In genomic region chr9:49884516-49885343, GRCm38 (mm10) we compare ENCODE assay signal across 14 mouse cellular contexts.
DNase-seq lines count a peak whose midpoint lies in the region; ATAC-seq lines count a peak whose summit lies in the region.
"Had no signal": no experiment of that assay in that cellular context is flagged by ENCODE, and none has a peak within 500 bp of the region (broad histone marks: within the 10 kb centered on the region; RNA-seq: fewer than 3 reads in every experiment).

No protein-coding gene starts in this region.

- peak; percentile 55; the same call in 1 of the 2 replicates for ATAC-seq in forebrain, embryonic 15.5 days (replicated peaks)
- ATAC-seq in heart, embryonic 16.5 days (replicated peaks; ENCODE audit: extremely low read depth, insufficient read depth, low FRiP score), result peak; percentile 52; the same call in 1 of the 2 replicates
- no peak for ATAC-seq in liver, embryonic 11.5 days (replicated peaks; ENCODE audit: low FRiP score)
- ATAC-seq: CD4-positive, CD25-positive, alpha-beta regulatory T cell, adult 4 months had no signal

- no peak overlapping the region for H3K27ac ChIP-seq in forebrain, embryonic 15.5 days (replicated peaks)
- no peak overlapping the region for H3K27ac ChIP-seq in forebrain, embryonic 10.5 days
- H3K27ac ChIP-seq in heart, embryonic 16.5 days (ENCODE audit: low read length), result no peak overlapping the region
- H3K27ac ChIP-seq in limb, embryonic 10.5 days, result no peak overlapping the region
- no peak overlapping the region for H3K27ac ChIP-seq in liver, embryonic 11.5 days (ENCODE audit: low read depth, low read length)
- H3K27ac ChIP-seq: hindbrain, embryonic 12.5 days; kidney, postnatal 0 days; neural tube, embryonic 13.5 days had no signal

- H3K4me2 ChIP-seq in forebrain, embryonic 15.5 days (replicated peaks), result no peak overlapping the region
- H3K4me2 ChIP-seq in heart, embryonic 16.5 days (ENCODE audit: low read depth, low read length), result no peak overlapping the region
- no peak overlapping the region for H3K4me2 ChIP-seq in liver, embryonic 11.5 days
- H3K4me2 ChIP-seq: hindbrain, embryonic 12.5 days; neural tube, embryonic 13.5 days had no signal

- no peaks in the 10 kb centered on the region for H3K9me3 ChIP-seq in forebrain, embryonic 15.5 days
- no peaks in the 10 kb centered on the region for H3K9me3 ChIP-seq in forebrain, embryonic 10.5 days
- no peaks in the 10 kb centered on the region for H3K9me3 ChIP-seq in heart, embryonic 16.5 days (replicated peaks; ENCODE audit: control insufficient read depth, low read length)
- no peaks in the 10 kb centered on the region for H3K9me3 ChIP-seq in limb, embryonic 10.5 days (replicated peaks)
- H3K9me3 ChIP-seq in liver, embryonic 11.5 days (ENCODE audit: control insufficient read depth, low read length), result no peaks in the 10 kb centered on the region
- H3K9me3 ChIP-seq: hindbrain, embryonic 12.5 days; neural tube, embryonic 13.5 days had no signal

- no peaks in the 10 kb centered on the region; the same call in 1 of the 2 replicates for H3K27me3 ChIP-seq in forebrain, embryonic 15.5 days
- H3K27me3 ChIP-seq in forebrain, embryonic 10.5 days (ENCODE audit: poor library complexity, severe bottlenecking), result no peaks in the 10 kb centered on the region
- no peaks in the 10 kb centered on the region for H3K27me3 ChIP-seq in heart, embryonic 16.5 days (ENCODE audit: control insufficient read depth, insufficient read depth, low read length)
- no peaks in the 10 kb centered on the region for H3K27me3 ChIP-seq in limb, embryonic 10.5 days (ENCODE audit: low read depth, poor library complexity, severe bottlenecking)
- H3K27me3 ChIP-seq in liver, embryonic 11.5 days (replicated peaks; ENCODE audit: control insufficient read depth, insufficient read depth, low read length), result no peaks in the 10 kb centered on the region
- H3K27me3 ChIP-seq: hindbrain, embryonic 12.5 days had no signal

- 42% methylated on average over 12 of the region's 12 CpGs for WGBS in forebrain, embryonic 15.5 days
- WGBS in forebrain, embryonic 10.5 days, result 80% methylated on average over 12 of the region's 12 CpGs
- 52% methylated on average over 12 of the region's 12 CpGs for WGBS in heart, embryonic 16.5 days
- 69% methylated on average over 12 of the region's 12 CpGs for WGBS in limb, embryonic 10.5 days
- 76% methylated on average over 12 of the region's 12 CpGs for WGBS in liver, embryonic 11.5 days

- H3K4me1 ChIP-seq in forebrain, embryonic 15.5 days, result peaks cover 10% of the 10 kb centered on the region
- H3K4me1 ChIP-seq in forebrain, embryonic 10.5 days, result peaks cover 6% of the 10 kb centered on the region
- H3K4me1 ChIP-seq in heart, embryonic 16.5 days (ENCODE audit: control insufficient read depth, insufficient read depth, low read length), result peaks cover 9% of the 10 kb centered on the region; the same call in 1 of the 2 replicates
- peaks cover 7% of the 10 kb centered on the region for H3K4me1 ChIP-seq in limb, embryonic 10.5 days
- H3K4me1 ChIP-seq in liver, embryonic 11.5 days (replicated peaks; ENCODE audit: control insufficient read depth, insufficient read depth, low read length), result no peaks in the 10 kb centered on the region

- no peak for DNase-seq in forebrain, embryonic 10.5 days (ENCODE audit: extremely low spot score, low spot score)
- DNase-seq in brain, adult 2 months (ENCODE audit: low read depth, low spot score), result peak; percentile 77
- DNase-seq in cerebellum, postnatal 36 days, result peak; percentile 75 to 80
- DNase-seq in limb, embryonic 10.5 days (ENCODE audit: low spot score), result no peak
- DNase-seq in lung, postnatal 36 days, result no peak
- DNase-seq in liver, embryonic 11.5 days (ENCODE audit: low spot score), result no peak
- DNase-seq: lung, adult 2 months; right cerebral cortex, postnatal 14 days had no signal

- H3K9ac ChIP-seq in forebrain, embryonic 15.5 days (replicated peaks), result no peak overlapping the region
- no peak overlapping the region for H3K9ac ChIP-seq in heart, embryonic 16.5 days (ENCODE audit: low read length)
- no peak overlapping the region for H3K9ac ChIP-seq in liver, embryonic 11.5 days (ENCODE audit: low read depth, low read length)
- H3K9ac ChIP-seq: hindbrain, embryonic 12.5 days; neural tube, embryonic 13.5 days had no signal

- no peak overlapping the region for H3K4me3 ChIP-seq in forebrain, embryonic 15.5 days
- no peak overlapping the region for H3K4me3 ChIP-seq in forebrain, embryonic 10.5 days
- no peak overlapping the region for H3K4me3 ChIP-seq in heart, embryonic 16.5 days (ENCODE audit: low read length)
- H3K4me3 ChIP-seq in limb, embryonic 10.5 days, result no peak overlapping the region
- no peak overlapping the region for H3K4me3 ChIP-seq in liver, embryonic 11.5 days (ENCODE audit: low read depth, low read length)
- H3K4me3 ChIP-seq: hindbrain, embryonic 12.5 days; neural tube, embryonic 13.5 days had no signal

- no peaks in the 10 kb centered on the region for H3K36me3 ChIP-seq in forebrain, embryonic 15.5 days
- no peaks in the 10 kb centered on the region for H3K36me3 ChIP-seq in forebrain, embryonic 10.5 days (replicated peaks)
- no peaks in the 10 kb centered on the region for H3K36me3 ChIP-seq in heart, embryonic 16.5 days (ENCODE audit: control insufficient read depth, insufficient read depth)
- H3K36me3 ChIP-seq in limb, embryonic 10.5 days, result no peaks in the 10 kb centered on the region
- no peaks in the 10 kb centered on the region for H3K36me3 ChIP-seq in liver, embryonic 11.5 days (ENCODE audit: control insufficient read depth, insufficient read depth, low read length)
- H3K36me3 ChIP-seq: hindbrain, embryonic 12.5 days; neural tube, embryonic 13.5 days had no signal

Comparison
In these comparisons a context has a peak if more than half of its experiments do, and no peak if none do; other contexts are left out.
1. DNase-seq: peak in brain, adult 2 months (single experiment) and cerebellum, postnatal 36 days (2 of 2); none in forebrain, embryonic 10.5 days (single experiment), limb, embryonic 10.5 days (single experiment), lung, postnatal 36 days (single experiment) and liver, embryonic 11.5 days (single experiment).